Mouse (Mus musculus): Measurements from ENCODE around the gene Slc6a13.

Slc6a13 gene

GRCm38 (mm10) chr6:121376159-121376558, 76.1 kb downstream of the Slc6a13 start:
- no peak for DNase-seq (ENCODE audit: low spot score in 2 of 2)

GRCm38 (mm10) chr6:121378256-121378655, 78.2 kb downstream of the Slc6a13 start:
- DNase-seq (ENCODE audit: low spot score in 2 of 2): no peak

GRCm38 (mm10) chr6:121380576-121380975, 80.5 kb downstream of the Slc6a13 start:
- no peak for DNase-seq (ENCODE audit: low spot score in 2 of 2)

- DNase-seq (ENCODE audit: low spot score in 2 of 2): no peak
These were observed 82.0 kb downstream of the Slc6a13 start for GRCm38 (mm10) chr6:121382071-121382470.

- no peak for DNase-seq (ENCODE audit: low spot score in 2 of 2)
These were observed 85.4 kb downstream of the Slc6a13 start for GRCm38 (mm10) chr6:121385397-121385796.
